Mouse (Mus musculus) right cerebral cortex, postnatal 10 days (tissue): ENCODE data around the gene Adgra3.
A peak's percentile ranks its signal among the peaks of the same experiment; 100 is the strongest.

Source experiments
- DNase-seq, 2 experiments: peaks; one replicate each; pipeline ENCODE4 v3.0.0; 2021; ENCODE audit warnings: low spot score in 2 of 2

Gene Adgra3

DNA sequence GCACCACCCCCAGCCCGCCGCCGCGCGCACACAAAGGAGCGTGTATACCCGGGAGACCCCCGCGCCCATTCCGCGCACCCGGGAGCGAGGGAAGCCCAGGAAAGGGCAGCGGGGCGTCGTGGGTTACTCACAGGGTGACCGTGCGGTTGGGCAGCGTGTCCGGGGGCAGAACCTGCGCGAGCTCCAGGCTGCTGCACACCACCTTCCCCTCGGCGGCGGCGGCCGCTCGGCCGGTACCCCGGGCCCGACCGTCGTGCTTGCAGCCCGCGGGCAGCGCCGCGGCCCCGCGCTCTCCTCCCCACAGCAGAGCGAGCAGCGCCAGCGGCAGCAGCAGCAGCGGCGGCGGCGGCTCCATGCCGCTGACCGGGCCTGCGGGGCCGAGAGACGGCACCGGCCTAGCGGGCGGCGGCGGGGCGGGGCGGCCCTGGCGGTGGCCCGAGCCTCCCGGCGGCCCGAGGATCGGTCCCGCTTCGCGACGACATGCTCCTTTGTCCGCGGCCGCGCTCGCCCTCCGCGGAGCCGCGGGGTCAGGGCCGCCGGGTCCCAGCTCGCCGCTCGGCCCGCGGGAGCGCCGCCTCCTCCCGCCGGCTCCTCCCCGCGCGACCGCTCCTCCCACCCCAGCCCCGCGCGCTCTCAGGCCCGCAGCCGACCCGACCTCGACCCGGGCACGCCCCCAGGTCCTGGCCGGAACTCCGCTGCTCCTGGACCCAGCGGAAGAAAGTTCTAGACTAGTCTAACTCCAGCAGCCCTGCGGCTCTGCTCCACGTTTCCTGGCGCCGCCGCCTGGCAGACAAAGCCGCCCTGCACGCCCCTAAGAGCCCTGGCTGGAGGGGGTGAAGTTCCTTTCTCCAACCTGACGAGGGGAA, at the start of gene Adgra3:
Gene Adgra3 (minus strand): TSS at position 586 of the 866 bp plus-strand sequence.
- peak; percentile 43 to 77 for DNase-seq

DNA sequence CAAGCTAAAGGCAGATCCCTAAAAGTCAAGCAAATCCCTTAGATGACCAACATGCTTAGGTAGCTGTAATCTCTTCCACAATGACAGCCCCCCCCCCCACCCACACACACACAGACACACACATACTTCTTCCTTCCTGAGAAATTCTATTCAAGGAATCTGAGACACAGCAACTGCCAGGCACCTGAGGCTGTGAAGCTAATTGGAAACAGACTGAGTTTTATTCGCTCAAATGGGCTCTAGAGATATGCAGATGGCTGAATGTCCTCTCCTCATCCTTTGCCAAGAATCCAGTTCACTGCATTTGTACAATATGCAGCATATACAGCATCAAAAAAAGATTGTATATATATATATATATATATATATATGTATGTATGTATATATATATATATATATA, 24.6 kb upstream of the Adgra3 start:
- DNase-seq = peak in 1 of 2 experiments; percentile 44

DNA sequence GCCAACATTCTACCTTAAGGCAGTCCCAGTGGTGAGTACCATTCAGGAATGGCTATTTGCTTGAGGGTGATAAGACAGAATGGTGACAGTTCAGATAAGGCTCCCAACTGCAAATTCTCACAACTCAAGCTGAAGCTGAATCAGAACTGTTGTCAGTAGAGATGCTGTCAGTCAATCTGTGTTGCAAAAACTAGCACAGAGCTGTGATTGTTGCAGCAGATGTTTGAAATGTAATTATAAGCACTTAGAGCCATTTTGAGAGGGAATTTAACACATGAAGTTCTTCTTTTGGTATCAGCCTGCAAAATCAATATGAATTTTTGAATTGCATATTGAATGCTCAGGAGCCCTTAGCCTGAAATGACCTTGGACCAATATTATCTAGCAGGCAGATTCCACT, 15.4 kb upstream of the Adgra3 start:
- DNase-seq = peak in 1 of 2 experiments; percentile 35

DNA sequence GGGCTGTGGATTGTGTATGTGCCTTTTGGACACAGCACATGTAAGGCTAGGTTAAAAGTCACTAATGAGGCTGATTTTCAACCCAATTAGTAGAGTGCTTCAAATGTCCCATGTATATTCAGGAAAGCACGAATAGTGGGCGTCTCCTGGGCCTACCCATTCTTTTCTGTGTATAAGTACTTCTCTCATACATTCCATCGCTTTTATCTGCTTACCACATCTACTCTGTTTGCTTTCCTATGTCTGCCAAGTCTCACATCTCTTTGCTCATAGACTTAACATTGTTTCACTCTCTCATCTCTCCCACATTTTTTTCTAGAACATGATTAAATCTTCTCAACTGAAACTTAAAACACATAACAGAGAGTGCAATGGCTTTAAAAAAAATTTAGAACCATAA, 5.4 kb upstream of the Adgra3 start:
- no peak for DNase-seq

DNA sequence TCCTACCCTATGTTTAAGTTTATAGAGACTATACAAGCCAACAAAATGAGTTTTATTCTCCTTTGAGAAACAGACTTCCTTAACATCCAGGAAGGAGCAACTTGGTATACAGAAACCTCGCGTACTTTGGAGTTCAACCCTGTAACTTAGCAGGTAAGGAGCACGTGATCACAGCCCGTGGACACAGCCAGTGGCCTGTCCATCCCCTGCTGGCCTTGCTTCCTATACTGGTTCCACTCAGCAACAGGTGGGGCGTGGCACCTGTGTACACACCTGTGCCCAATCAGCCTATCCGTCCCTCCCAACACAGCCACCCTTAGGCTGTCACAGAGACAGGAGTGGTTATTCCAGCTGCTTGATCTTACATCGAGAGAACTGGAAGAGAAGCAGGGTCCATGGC, 780 bp upstream of the Adgra3 start:
- DNase-seq = no peak

DNA sequence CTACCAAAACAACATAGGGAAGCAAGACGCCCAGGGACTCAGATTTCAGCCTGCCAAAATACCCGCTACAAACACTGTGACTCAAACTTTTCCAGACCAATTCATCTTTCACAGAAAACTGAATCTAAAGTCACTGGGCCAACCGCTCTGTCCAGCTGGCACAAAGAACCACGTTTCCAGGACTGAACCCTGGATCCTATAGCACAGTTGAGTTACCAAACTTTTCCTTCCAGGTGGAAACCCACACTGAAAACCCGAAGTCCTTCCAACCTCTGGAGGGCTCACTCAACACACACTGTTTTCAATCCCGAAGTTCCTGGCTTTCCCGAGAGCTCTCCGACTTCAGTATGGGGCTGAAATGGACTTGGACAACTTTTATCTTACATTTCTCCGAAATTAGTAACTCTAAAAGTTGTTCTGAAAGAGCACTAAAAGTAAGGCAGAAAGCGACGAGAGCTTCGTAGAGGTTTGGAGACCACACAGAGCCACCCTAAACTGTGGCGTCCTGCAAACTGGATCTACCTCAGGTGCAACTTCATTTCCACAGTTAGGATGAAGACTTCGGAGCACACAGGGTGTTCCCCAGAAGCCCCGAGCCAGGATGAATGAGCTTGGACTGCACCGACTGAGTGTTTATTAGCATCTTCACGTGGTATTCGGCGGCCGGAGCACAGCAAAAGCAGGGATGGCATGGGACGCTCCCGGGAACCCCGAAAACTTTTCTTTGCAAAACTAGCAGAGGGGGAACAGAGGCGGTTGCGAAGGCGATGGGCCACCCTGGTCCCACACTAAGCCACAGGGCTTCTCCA, 990 bp downstream of the Adgra3 start:
- no peak for DNase-seq

DNA sequence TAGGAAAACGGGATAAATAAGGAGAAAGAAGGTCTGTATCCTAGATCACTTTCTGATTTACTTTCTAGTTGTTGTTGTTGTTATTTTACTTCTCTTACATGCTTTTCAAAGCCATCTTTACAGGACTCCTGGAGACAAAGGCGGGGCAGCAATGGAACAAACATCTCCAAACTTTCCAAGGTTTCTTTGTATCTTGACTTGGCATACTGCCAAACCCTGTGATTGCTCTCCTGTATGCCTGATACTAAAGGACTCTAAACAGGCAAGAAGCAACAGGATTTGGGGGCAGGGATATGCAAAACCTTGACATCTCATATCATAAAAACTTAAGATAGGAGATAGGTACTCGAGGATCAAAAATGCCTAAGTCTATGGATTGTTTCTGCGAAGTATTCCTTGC, 6.3 kb downstream of the Adgra3 start:
- DNase-seq = no peak

DNA sequence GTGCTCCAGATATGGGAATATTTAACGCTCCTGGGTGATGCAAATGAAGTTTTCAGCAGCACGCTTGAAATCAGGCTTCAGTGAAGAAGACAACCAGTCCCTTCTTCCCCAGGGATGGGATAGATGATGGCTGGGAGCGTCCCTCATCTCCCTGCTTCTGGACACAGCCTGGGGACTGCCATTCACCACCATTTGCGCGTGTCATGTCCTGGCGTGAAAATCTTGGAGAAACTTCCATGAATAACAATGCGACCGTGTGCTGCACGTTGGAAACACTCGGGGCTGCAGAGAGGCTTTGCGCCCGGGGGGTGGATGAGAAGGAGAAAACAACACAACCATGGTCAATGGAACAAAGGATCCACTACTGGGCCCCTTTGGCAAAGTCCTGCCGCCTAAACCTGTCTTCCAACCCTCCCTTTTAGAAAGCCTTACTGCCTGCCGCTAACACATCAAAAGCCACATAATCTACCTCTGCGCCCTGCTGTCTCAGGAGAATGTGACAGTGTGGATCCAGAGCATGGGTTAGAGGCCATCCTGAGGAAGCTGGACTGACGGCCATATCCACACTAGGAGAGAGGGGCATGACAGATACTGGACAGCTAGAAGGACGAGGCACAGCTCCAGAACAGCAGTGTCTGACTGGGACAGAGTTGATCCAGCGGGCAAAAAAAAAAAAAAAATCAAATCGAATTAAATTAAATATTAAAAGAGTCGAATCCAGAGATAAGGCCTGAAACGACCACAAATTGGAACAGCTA, 8.0 kb downstream of the Adgra3 start:
- no peak for DNase-seq

DNA sequence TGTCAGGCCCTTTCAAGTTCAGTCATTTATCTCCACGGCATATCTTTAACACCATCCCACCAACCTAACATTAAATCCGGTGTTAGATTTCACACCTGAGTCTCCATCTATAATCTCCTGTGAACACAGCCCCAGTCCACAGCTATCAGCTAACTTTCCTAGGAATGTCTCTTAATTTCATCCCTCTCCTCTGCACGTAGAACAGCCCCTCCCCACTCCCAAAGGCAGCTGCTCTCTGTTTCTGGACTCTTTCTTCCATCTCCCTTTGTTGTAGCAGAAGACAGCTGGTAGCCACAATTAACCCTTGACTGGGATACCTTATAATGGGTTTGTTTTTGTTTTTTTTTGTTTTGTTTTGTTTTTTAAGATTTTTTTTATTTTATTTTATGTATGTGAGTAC, 8.8 kb downstream of the Adgra3 start:
- DNase-seq = no peak

DNA sequence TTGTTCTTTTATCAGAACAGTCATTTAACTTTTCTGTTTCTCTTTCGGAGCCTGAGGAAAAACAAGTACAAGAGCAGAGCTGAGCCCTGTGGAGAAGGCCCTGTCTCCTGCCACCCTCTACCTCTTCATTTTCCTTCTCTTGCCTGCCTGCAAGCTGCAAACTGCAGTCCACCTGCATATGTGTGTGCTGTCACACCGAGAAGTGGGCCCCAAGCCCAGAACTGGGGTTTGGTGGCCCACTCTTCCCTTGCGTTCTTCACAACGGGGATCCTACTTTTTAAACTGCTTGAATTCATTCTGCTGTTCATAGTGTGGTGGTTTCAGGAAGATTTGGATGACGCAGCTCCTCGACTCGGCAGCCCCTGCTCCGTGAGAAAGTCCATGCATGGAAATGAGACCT, 9.3 kb downstream of the Adgra3 start:
- DNase-seq = no peak

DNA sequence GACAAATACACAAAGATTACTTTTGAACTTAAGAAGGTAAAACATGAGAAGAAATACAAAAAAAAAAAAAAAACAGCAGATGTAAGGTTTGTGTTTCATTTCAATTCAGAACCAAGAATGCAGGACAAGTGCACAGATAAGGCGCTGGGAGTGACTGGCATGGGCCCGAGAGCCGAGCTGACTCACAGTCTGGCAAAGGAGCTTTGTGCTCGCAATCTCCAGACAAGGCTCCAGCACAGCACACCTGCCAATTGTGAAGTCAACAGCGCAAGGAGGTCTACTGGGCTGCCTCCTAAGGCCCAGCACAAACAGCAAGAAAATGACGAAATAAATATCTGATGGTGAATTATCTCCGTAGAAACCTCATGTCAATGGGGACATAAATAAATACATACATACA, 9.8 kb downstream of the Adgra3 start:
- DNase-seq = no peak

DNA sequence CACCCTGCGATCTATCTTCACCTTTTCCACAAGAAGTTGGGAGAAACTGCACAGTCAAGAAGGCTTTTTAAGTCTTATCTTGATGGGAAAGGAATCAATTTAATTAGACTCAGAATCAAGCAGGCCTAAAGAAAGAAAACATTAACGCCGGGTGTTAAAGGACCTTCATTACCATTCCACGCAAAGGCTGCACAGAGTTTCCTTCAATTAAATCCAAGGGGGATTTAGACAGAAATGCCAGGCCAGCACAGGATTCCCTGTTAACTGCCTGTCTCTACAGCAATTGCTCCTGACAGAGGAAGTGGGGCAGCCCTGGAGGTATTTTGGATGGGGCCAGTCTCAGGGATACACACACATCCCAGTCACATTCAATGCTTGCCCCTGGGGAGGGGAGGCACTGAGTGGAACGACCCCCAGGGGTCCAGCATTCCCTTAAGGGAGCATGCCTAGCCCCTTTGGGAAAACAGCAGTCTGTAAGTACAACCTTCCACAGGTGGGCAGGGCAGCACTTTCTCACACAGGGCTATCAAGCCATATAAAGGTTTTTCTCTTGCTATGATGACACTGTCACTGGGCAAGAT, 10.4 kb downstream of the Adgra3 start:
- no peak for DNase-seq

DNA sequence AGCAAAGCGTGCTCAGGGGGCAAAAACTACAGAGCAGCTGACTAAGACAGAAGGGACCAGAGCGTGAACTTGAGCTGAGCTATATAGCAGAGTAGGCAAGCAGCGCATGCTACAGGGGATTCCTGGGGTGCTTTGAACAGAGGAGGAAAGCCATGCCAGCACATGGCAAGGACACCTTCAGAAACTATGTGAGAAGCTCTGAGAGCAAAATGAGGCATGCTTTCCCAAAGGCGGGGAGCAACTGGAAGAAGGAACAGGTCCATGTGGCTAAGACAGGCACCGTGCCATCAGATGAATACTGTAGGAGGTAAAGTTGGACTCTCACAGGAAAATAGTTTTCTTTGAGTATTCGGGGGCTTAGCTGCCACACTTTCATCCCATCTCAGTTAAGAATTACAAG, 13.6 kb downstream of the Adgra3 start:
- DNase-seq = no peak

DNA sequence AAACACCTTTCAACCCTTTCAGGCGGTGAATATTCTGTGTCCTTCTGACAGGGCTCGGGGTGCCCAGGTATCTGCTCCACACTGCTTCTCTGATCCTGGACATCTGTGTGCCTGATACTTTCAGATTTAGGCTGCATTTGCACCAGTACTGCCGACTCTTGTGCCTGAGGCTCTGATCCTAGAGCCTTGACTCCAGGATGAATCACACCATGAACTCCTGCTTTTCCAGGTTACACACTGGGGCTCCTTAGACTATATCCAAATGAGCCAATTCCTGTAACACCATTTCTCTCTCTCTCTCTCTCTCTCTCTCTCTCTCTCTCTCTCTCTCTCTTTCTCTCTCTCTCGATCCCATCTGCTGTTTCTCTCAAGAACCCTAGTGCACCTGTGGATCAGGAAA, 15.1 kb downstream of the Adgra3 start:
- DNase-seq = no peak

DNA sequence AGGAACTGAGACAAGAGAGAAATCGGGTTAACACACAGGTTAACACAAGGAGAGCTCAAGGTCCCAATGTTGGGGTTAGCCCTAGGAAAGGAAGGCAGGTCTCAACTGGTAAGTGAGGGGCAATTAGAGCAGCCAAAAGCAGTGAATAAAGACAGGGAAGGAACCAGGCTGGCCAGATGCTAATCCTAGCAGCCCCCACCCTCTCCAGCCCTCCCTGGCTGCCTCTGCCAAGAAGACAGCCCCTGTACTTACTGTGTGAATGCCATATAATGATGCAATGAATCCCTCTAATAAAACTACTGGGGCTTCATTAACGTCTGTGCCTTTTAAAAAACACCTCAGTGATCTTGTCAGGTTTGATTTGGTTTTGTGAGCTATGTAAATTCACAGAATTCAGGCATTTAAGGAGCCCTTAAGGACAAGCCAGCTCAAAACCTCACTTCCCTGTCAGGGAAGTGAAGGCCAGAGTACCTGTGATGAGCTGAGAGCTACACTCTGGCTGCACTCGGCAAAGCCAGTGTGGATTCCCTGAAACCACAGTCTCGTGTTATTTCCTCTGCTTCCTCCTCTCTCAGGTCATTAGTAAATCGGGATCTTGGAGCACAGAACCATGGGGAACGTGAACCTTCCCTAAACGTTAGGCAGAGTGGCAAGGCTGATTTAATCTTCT, 16.4 kb downstream of the Adgra3 start:
- no peak for DNase-seq

DNA sequence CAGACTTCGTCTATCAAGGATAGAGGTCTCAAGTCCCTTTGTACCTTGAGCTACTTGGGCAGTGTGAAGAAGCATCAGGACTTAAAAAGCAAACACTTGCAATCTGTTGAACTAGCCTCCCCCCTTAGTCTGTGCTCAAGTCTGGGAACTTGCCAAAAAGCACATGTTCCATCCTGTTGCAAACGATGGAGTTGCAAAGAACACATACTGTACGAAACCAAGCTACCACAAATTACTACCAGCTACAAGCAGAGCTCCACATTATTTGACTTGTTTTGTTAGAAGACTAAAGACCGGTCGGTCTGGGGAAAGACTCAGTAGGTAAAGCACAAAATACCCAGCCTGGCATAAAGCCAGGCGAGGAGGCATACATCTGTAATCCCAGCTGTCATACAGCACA, 19.3 kb downstream of the Adgra3 start:
- no peak for DNase-seq

DNA sequence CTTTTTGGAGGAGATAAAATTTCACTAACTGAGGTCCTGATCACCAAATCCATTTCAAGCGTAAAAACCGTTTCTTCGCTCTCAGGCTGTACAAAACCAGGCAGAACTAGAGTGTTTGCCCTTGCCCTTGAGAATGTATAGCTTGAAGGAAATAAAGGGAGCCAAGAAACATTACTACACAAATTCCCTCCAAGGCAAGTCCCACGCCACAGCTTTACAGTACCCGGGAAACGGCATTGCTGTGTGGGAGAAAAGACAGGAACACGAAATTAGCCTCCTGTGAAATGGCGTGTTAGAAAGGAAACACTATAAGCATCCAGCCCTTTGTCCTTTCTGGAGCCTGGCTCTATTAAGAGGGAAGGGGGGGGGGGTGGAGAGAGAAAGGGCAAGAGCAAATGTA, 21.1 kb downstream of the Adgra3 start:
- no peak for DNase-seq

DNA sequence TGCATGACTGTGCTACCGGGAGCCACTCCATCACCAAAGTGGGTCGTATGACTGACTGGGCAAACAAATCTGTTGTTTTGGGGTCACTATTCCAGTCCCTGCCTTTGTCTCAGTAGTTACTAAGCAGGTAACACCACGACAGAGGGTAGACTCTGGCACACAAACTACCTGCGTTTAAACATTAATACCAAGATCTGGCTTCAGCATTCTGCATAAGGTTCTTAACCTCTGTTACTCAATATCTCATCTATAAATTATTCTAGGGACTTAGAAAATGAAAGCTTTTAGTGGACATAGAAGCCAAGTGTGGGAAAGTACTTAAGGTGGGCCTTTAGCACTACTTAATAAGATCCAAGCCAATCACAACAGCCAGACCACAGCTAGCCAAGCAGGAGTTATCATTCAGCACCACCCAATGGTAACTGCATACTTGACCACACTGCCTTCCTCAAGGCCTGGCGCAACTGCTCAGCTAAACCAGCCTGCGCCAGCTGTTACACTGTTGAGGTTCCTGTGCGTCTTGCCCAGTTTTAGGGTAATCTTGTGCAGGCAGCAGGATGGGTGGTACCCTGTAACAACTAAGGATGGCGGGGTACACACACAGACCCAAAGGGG, 23.8 kb downstream of the Adgra3 start:
- no peak for DNase-seq

DNA sequence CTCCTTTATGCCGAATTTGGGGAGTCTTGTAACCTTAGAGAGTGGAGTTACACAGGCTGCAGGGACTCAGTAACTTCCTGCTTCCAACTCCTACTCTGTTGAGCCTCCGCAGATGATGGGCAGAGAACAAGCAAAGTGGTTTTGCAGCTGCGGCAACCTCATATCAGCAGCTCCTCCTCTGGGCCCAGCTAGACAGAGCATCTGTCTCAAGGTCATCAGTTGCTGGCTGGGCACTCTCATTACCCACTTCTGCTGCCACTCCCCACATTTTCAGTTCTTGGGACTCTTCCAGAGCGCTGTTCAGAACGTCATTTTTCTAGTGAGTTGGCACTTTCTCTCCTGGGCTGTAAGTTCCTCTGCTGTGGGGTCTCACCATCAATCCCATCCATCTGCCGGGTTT, 24.6 kb downstream of the Adgra3 start:
- no peak for DNase-seq

DNA sequence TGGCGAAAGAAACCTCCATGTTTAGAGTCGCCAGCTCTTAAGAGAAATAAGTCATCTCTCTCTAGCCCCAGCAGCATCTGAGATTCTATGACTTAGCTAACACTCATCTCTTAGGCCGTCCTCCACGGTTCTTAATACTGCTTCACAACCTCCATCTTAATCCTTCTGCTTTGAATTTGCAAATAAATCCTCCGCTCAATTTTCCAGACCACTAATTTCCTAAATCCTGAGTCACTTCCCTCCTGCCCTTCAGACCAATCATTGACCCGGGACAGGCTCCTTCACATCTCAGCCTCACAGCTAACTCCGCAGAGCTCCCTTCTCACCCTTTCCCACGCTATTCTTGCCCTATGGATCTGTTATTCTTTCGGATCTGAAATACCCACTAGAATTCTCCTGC, 25.1 kb downstream of the Adgra3 start:
- DNase-seq = no peak

DNA sequence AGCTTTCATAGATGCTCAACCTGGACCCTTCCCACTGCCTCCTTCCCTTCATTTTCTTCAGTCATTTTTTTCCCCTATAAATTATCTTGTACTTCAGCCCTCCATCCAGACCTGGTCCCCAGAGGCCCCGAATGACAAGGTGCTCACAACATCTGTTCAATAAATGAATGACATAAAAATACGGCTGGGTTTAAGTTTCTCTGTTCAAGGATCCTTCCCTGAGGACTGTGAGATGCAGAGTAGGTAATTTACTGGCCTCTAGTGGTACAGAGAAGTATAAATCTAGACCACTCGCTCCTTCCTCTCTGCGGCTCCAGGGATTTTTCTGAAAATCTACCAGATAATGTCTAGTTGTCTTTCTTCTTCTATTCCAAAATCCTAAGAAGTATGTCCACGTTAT, 26.5 kb downstream of the Adgra3 start:
- no peak for DNase-seq
